Mouse (Mus musculus): ENCODE data around the gene Rab25.

Rab25 gene

DNA sequence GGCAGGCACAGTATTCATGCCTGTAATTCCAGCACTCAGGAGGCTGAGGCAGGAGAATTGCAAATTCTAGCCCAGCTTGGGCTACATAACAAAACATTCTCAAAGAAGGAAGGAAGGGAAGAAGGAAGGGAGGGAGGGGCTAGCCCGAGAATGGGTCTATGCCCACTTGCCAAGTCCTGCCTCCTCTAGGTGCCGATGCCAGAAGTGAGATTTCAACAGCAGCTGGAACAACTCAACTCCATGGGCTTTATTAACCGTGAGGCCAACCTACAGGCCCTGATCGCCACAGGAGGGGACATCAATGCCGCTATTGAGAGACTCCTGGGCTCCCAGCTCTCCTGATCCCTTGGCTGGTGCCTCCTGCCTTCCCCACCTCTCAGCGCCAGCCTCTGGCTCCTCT is 19.8 kb upstream of the Rab25 start:
- DNase-seq (ENCODE audit: low read depth, low spot score), result no peak

DNA sequence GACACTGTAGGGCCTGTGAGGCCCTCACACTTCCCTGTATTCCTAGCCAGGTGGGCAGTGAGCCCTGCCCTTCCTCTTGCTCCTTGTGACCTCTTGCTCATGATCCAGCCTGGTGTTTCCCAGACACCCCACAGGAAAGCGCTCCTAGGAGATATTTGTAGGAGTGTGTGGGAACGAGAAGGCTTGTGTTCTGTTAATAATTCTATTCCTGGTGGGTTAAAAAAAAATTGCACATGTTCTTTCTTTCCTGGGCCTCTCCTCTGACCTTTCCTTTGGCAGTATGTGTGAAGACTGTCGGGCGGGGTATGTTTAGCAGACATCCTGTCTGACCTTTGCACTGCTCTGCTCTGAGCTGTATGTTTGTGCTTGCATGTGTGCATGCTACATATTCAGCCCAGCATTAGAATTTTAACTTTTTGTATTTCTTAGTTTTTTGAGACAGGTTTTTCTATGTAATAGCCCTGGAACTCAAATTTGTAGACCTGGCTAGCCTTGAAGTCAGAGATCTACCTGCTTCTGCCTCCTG is 18.5 kb upstream of the Rab25 start:
- no peak for DNase-seq (ENCODE audit: low read depth, low spot score)

DNA sequence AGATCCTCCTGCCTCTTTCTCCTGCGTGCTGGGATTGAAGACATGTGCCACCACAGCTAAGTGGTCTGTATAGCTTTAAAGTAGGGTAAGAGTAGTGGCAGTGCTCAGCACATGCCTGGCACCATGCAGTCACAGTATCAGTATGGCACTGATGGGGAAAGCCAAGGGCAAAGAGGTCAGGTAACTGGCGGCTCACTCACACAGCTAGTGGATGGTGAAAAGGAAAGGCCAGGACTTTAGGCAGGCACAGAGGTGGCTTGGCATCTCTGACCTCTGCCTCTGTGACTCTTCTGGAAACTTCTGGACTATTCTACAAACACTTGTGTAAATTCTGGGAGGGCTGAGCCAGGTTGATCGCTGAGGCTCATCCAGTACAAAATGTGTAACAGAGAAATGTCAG is 18.0 kb upstream of the Rab25 start:
- DNase-seq (ENCODE audit: low read depth, low spot score), result no peak

DNA sequence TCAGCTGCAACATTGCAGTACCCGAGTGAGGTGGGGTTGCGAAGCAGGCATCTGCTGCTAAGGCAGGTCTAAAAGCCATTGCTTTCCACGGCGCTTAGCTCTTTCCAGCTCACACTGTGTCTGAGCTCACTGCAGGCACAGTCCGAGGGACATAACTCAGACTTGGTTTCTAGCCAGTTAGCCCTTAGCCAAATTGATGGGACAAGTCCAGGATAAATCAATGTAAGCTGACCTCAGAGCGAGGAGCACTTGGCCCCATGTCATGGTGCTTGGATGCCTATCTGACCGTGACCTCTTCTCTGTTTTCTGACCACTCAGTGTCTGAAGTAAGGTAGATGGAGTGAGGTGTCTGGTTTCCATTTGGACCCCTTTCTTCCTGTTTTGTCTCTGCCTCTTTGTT is 15.9 kb upstream of the Rab25 start:
- DNase-seq (ENCODE audit: low read depth, low spot score), result no peak

DNA sequence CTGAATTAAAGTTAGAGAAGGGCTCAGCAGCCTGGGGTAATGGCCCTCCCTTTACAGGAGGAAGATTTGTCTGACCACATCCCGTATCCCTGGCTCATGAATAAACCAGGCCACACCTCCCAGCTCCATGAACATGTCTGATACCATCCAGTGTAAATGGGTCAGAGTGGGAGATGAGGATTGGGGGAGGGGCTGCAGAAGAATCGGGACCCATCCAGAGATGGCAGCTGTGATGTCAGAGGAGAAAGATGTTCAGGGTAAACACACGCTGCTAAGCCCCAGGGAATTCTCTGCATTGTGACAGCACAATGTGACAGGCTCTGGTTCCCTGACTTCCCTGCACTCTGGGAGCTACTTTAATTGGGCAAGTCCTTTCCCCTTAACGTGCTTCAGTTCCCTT is 15.3 kb upstream of the Rab25 start:
- no peak for DNase-seq (ENCODE audit: low read depth, low spot score)

DNA sequence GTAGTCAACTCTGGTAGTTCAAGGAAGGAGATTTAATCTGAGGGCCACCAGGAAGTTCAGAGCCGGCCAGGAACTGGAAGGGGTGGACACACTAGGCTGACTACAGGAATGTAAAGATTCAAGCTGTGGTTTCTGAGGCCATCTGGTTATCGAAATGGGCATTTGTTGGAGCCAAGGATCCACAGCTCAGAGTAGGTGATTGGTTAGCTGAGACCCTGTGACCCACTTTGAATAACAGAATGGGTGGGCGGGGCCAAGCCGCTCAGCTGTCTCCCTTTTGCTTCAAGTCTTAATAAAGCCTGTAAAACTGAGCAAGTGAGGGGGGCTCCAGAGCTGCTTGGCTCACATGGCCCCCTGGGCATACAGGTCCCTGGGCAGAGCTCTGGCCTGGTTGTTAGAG is 13.9 kb upstream of the Rab25 start:
- DNase-seq (ENCODE audit: low read depth, low spot score), result no peak

DNA sequence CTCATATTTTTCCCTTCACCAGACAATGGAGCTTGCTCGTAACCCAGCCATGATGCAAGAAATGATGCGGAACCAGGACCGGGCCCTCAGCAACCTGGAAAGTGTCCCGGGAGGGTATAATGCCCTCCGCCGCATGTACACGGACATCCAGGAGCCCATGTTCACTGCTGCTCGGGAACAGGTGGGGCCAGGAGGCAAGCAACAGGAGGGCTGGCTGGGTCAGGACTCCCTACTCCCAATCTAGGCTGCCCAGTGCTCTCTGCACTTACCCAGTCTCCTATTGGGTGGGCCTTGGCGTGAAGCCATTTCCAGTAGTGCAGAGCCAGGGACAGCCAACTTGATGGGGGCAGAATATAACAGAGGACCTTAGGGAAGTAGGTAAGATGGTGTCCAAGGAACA is 11.5 kb upstream of the Rab25 start:
- DNase-seq (ENCODE audit: low read depth, low spot score), result no peak

DNA sequence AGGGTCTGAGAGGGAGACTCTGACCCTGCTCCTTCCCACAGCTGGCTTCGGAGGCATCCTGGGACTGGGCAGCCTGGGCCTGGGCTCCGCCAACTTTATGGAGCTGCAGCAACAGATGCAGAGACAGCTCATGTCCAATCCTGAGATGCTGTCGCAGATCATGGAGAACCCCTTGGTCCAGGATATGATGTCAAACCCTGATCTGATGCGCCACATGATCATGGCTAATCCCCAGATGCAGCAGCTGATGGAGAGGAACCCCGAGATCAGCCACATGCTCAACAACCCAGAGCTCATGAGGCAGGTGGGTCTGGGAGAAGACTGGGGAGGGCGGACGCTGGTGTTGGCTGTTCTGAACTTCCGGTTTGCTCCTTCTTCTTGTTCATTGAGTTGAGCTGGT is 8.5 kb upstream of the Rab25 start:
- no peak for DNase-seq (ENCODE audit: low read depth, low spot score)

GRCm38 (mm10) chr3:88555731-88556130 is 7.6 kb upstream of the Rab25 start:
- DNase-seq (ENCODE audit: low read depth, low spot score), result no peak

- DNase-seq (ENCODE audit: low read depth, low spot score), result no peak
Observed at GRCm38 (mm10) chr3:88555069-88555605, 7.0 kb upstream of the Rab25 start.

GRCm38 (mm10) chr3:88553880-88554586 is 5.9 kb upstream of the Rab25 start:
- DNase-seq (ENCODE audit: low read depth, low spot score), result no peak

DNA sequence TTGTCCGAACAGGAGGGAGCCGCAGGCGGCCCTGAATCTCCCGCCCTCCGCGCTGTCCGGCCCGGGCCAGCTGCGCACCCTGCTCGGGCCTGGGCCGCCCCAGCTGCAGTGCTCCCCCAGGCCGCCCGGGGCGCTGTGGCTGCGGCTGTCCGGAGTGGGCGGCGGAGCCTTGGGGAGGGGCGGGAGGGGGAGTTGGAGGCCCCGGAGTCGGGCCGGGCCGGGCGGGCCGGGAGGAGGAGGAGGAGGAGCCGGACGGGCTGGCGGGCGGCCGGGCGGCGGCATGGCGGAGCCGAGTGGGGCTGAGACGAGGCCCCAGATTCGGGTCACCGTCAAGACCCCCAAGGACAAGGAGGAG is 5.4 kb upstream of the Rab25 start, which contains the start of gene Ubqln4:
Gene Ubqln4, plus strand, starts transcription at position 234 of the 355 bp plus-strand sequence.
- peak; percentile 72 for DNase-seq (ENCODE audit: low read depth, low spot score)

- peak; percentile 93 for DNase-seq (ENCODE audit: low read depth, low spot score)
Observed at GRCm38 (mm10) chr3:88552676-88553524, 4.8 kb upstream of the Rab25 start, which contains the start of gene Lamtor2. TSS of gene Lamtor2 (minus strand) at chr3:88553074.

- no peak for DNase-seq (ENCODE audit: low read depth, low spot score)
Observed at GRCm38 (mm10) chr3:88552082-88552645, 4.1 kb upstream of the Rab25 start.

DNA sequence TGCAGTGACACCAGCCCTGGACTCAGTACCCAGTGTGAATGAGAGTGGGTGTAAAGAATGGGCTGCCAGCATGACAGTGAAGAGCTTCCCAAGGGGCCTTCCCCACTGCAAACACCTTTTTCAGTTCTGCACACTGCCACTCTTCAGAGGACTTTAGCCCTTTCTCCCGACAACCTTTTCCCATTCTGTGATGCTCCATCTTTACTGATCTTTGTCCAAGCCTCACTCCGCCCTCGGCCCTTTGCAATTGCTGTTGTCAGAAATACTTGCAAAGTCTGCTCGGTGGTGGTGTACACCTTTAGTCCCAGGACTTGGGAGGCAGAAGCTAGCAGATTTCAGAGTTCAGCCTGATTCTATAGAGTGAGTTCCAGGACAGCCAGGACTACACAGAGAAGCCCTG is 3.5 kb upstream of the Rab25 start:
- DNase-seq (ENCODE audit: low read depth, low spot score), result no peak

DNA sequence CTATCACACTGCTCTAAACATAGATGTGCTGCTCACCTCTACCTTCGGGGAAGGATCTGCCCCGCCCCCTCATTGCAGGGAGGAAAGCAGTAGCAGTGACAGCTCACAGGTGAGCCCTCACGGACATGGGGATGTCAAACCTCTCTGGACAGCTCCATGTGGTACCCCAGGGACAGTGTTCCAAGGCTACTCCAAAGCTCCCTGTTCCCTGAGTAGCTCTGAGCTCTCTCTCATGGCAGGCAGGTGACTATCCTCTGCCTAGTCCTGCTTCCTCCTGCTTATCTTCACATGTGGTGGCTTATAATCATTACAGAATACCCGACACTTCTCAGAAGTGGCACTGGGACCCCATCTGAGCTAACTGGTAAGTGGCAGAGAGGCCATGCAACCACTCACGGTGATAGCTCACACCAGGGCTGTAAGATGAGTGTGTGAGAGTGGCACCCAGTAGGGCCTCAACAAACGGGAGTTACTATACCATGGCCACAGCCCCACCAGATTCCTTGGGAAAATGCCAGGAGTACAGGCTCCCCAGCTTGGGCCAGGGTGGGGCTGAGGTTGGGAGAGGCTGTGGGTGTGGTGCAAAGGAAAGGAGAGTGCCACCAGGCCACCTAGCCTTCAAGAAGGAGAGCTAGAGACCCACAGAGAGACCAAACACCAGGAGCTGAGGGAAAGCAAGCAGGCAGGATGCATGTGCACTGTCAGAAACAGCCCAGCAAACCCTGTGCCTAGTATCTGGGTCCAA is 1.3 kb downstream of the Rab25 start:
- DNase-seq (ENCODE audit: low read depth, low spot score), result no peak

- DNase-seq (ENCODE audit: low read depth, low spot score), result no peak
Observed at GRCm38 (mm10) chr3:88544955-88545591, 3.0 kb downstream of the Rab25 start.

DNA sequence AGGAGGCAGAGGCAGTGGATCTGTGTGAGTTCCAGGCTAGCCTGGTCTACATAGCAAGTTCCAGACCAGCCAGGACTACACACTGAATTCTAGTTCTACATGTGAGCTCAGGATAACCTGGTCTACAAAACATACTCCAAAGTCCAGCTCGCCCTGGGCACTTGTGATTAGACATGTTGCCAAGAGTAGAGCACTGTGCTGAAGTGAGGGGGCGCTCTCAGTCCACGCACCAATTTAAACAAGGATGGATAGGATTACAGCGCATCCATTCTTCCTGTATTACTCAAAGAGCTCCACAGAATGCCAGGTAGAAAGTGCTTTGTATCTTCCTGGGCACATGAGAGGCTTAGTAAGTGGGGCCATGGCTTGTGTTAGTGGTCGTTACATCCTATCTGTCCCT is 3.6 kb downstream of the Rab25 start:
- no peak for DNase-seq (ENCODE audit: low read depth, low spot score)

DNA sequence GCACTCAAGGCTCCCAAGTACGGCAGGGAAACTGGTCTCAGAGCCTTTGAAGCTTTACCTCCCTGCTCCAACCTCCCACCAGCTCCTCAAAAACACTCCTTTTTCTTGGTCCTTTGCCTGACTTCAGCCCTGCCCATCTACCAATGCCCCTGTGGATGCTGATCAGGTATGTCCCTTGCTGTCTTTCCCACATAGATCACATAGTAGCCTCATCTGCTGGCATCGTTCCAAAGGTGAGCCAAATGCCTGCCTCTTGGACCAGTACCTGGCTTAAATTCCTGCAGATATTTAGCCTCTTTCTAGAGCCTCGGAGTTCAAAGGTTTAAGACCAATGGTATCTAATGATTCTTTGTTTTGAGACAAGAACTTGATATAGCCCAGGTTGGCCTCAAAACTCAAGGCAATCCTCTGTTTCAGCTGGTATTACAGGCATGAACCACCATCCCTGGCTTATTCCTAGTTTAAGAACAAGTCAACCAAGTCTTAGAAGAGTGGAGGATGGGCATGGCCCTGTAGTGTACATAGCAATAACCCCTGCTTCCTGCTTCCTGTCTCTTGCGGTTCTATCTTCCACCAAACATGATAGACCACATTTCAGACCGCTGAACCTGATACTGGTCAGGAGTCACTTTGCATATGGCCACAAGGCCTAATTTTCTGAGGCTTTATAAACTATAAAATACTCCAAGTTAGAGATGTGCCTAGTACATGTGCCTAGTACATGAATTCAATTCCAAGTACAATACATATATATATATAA is 4.3 kb downstream of the Rab25 start:
- DNase-seq (ENCODE audit: low read depth, low spot score), result no peak

DNA sequence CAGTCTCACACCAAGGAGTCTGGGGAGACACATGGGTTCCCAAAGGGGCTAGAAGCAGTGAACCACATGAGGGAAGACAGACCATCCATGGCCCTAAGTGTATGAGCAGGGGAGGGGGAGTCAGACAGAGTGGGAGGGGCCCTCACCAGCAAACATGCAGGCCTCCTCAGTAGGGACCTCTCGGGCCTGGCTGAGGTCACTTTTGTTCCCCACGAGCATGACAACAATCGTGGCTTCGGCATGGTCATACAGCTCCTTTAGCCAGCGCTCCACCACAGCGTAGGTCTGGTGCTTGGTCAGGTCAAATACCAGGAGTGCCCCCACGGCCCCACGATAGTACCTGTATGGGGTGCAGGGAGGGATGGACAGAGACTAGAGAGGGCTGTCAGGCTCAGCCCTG is 4.9 kb downstream of the Rab25 start:
- no peak for DNase-seq (ENCODE audit: low read depth, low spot score)
